Mouse (Mus musculus) stomach, embryonic 16.5 days (tissue): Measurements from ENCODE around the gene Insl6. TPM values are rescaled to one million over a fixed set of nuclear protein-coding genes. Genes with fewer than 3 reads are reported as not detected.

Source experiments
- ATAC-seq: fragments of 200-750 bp; cut with Nextera tagmentation; 2 replicates; pipeline ENCODE4 v1.8.0; 2017; ENCODE audit warnings: moderate number of reproducible peaks, moderate TSS enrichment; ENCODE audit not compliant: insufficient read depth, low FRiP score
- H3K27ac ChIP-seq: fragments of 300-500 bp; sonication (generic); 2 replicates; pipeline ENCODE4 v1.5.1; 2014; ENCODE audit warnings: low read length
- H3K27me3 ChIP-seq: fragments of 300-500 bp; sonication (generic); 2 replicates; pipeline ENCODE4 v1.6.1; 2014; ENCODE audit warnings: low read length, control low read depth, mixed read lengths; ENCODE audit not compliant: control insufficient read depth, insufficient read depth
- H3K36me3 ChIP-seq: fragments of 300-500 bp; sonication (generic); 2 replicates; pipeline ENCODE4 v1.6.1; 2014; ENCODE audit warnings: low read length; ENCODE audit not compliant: control insufficient read depth, insufficient read depth
- H3K4me1 ChIP-seq: fragments of 300-500 bp; sonication (generic); 2 replicates; pipeline ENCODE4 v1.6.1; 2014; ENCODE audit warnings: low read length, control low read depth, mixed read lengths; ENCODE audit not compliant: control insufficient read depth, insufficient read depth
- H3K4me2 ChIP-seq: fragments of 300-500 bp; sonication (generic); 2 replicates; pipeline ENCODE4 v1.6.1; 2014; ENCODE audit warnings: low read depth, low read length, mixed read lengths
- H3K4me3 ChIP-seq: fragments of 300-500 bp; sonication (generic); replicated peaks from 2 replicates; pipeline ENCODE4 v1.5.1; 2014; ENCODE audit warnings: mild to moderate bottlenecking, low read length
- H3K9ac ChIP-seq: fragments of 300-500 bp; sonication (generic); 2 replicates; pipeline ENCODE4 v1.6.1; 2014; ENCODE audit warnings: low read length
- H3K9me3 ChIP-seq: fragments of 300-500 bp; sonication (generic); replicated peaks from 2 replicates; pipeline ENCODE4 v1.6.1; 2016; ENCODE audit warnings: low read length, control low read depth; ENCODE audit not compliant: control insufficient read depth
- WGBS: fragments of 180-500 bp; shearing (Covaris S2); extraction: QIAGEN DNeasy Blood & Tissue Kit; methylation state at CpG from one replicate; pipeline ENCODE4 v1.1.7; 2014; 5-methylcytosine and 5-hydroxymethylcytosine counted together
- polyA plus RNA-seq: library from polyadenylated mRNA; unstranded; fragments of >200 nt; fragmentation: Nextera tagmentation; extraction: Ambion mirVana; gene quantifications from 2 replicates; pipeline ENCODE4 v1.2.1, GENCODE M21; 2015

Gene Insl6
- polyA plus RNA-seq, 1 experiment from 2014 or later: 8.8 TPM

- Histone ChIP-seq H3K4me3 (peak overlapping the region; percentile 78), H3K4me2 (peak overlapping the region; percentile 83), H3K27me3 (no peaks in the 10 kb centered on the region), H3K4me1 (peaks cover 15% of the 10 kb centered on the region), H3K9me3 (no peaks in the 10 kb centered on the region), H3K9ac (peak overlapping the region; percentile 83), H3K27ac (peak overlapping the region; percentile 16; the same call in 1 of the 2 replicates), H3K36me3 (no peaks in the 10 kb centered on the region)
- 3% methylated on average over 33 of the region's 33 CpGs for WGBS
- peak; percentile 99 for ATAC-seq
Observed at GRCm38 (mm10) chr19:29361468-29362130, 36.4 kb upstream of the Insl6 start.

- no peaks in the 10 kb centered on the region for H3K9me3 ChIP-seq
- H3K4me2 ChIP-seq: no peak overlapping the region
- no peaks in the 10 kb centered on the region for H3K27me3 ChIP-seq
- H3K9ac ChIP-seq: no peak overlapping the region
- H3K36me3 ChIP-seq: no peaks in the 10 kb centered on the region
- H3K27ac ChIP-seq: no peak overlapping the region
- no peak overlapping the region for H3K4me3 ChIP-seq
- H3K4me1 ChIP-seq: peaks cover 16% of the 10 kb centered on the region
- 61% methylated on average over 5 of the region's 5 CpGs for WGBS
- no peak for ATAC-seq
Observed at GRCm38 (mm10) chr19:29360251-29360650, 35.1 kb upstream of the Insl6 start.

- H3K4me1 ChIP-seq: peaks cover 8% of the 10 kb centered on the region
- ATAC-seq: no peak
Observed at GRCm38 (mm10) chr19:29356281-29356680, 31.1 kb upstream of the Insl6 start.

GRCm38 (mm10) chr19:29354895-29355877, 30.0 kb upstream of the Insl6 start:
- WGBS: 4% methylated on average over 20 of the region's 20 CpGs

More at GRCm38 (mm10) chr19:29356281-29356680, 31.1 kb upstream of the Insl6 start:
- Histone ChIP-seq H3K9ac (0 out of 2 replicates have a peak overlapping the region, but pooled peaks have one; percentile 14), H3K36me3 (no peaks in the 10 kb centered on the region), H3K27ac (no peak overlapping the region), H3K27me3 (no peaks in the 10 kb centered on the region), H3K9me3 (no peaks in the 10 kb centered on the region), H3K4me2 (no peak overlapping the region), H3K4me3 (no peak overlapping the region)
- WGBS: 81% methylated on average over 11 of the region's 11 CpGs

GRCm38 (mm10) chr19:29350991-29351390, 25.8 kb upstream of the Insl6 start:
- no peak for ATAC-seq
- Histone ChIP-seq H3K27me3 (no peaks in the 10 kb centered on the region), H3K9ac (no peak overlapping the region), H3K27ac (no peak overlapping the region), H3K9me3 (no peaks in the 10 kb centered on the region), H3K4me2 (no peak overlapping the region), H3K4me1 (0 out of 2 replicates have a peak, but pooled peaks cover 3% of the 10 kb centered on the region), H3K4me3 (no peak overlapping the region), H3K36me3 (no peaks in the 10 kb centered on the region)
- WGBS: 51% methylated on average over 5 of the region's 5 CpGs

More at GRCm38 (mm10) chr19:29354895-29355877, 30.0 kb upstream of the Insl6 start:
- Histone ChIP-seq H3K27ac (no peak overlapping the region; the same call in 1 of the 2 replicates), H3K4me1 (0 out of 2 replicates have a peak, but pooled peaks cover 3% of the 10 kb centered on the region), H3K4me3 (peak overlapping the region; percentile 43), H3K36me3 (no peaks in the 10 kb centered on the region), H3K27me3 (no peaks in the 10 kb centered on the region), H3K9ac (peak overlapping the region; percentile 38; the same call in 1 of the 2 replicates), H3K4me2 (peak overlapping the region; percentile 76), H3K9me3 (no peaks in the 10 kb centered on the region)
- ATAC-seq: peak; percentile 80; the same call in 1 of the 2 replicates

GRCm38 (mm10) chr19:29345636-29346035, 20.5 kb upstream of the Insl6 start:
- no peaks in the 10 kb centered on the region for H3K4me1 ChIP-seq
- H3K27ac ChIP-seq: no peak overlapping the region
- no peak overlapping the region for H3K4me3 ChIP-seq
- H3K27me3 ChIP-seq: no peaks in the 10 kb centered on the region
- WGBS: 78% methylated on average over 6 of the region's 6 CpGs
- H3K4me2 ChIP-seq: no peak overlapping the region
- no peak for ATAC-seq
- H3K9me3 ChIP-seq: no peaks in the 10 kb centered on the region
- no peaks in the 10 kb centered on the region for H3K36me3 ChIP-seq
- H3K9ac ChIP-seq: no peak overlapping the region

- Histone ChIP-seq H3K9ac (no peak overlapping the region), H3K4me2 (no peak overlapping the region), H3K9me3 (no peaks in the 10 kb centered on the region), H3K4me1 (no peaks in the 10 kb centered on the region), H3K36me3 (no peaks in the 10 kb centered on the region), H3K4me3 (no peak overlapping the region), H3K27me3 (no peaks in the 10 kb centered on the region), H3K27ac (no peak overlapping the region)
- no peak for ATAC-seq
Observed at GRCm38 (mm10) chr19:29344868-29345267, 19.7 kb upstream of the Insl6 start.

- H3K9me3 ChIP-seq: no peaks in the 10 kb centered on the region
- 73% methylated on average over 6 of the region's 6 CpGs for WGBS
- H3K4me3 ChIP-seq: no peak overlapping the region
- no peaks in the 10 kb centered on the region for H3K4me1 ChIP-seq
- no peak for ATAC-seq
- no peaks in the 10 kb centered on the region for H3K36me3 ChIP-seq
- H3K27ac ChIP-seq: no peak overlapping the region
- no peaks in the 10 kb centered on the region for H3K27me3 ChIP-seq
- H3K9ac ChIP-seq: no peak overlapping the region
- no peak overlapping the region for H3K4me2 ChIP-seq
Observed at GRCm38 (mm10) chr19:29342281-29342680, 17.1 kb upstream of the Insl6 start.

- Histone ChIP-seq H3K4me3 (no peak overlapping the region), H3K36me3 (no peaks in the 10 kb centered on the region), H3K27me3 (no peaks in the 10 kb centered on the region), H3K4me2 (no peak overlapping the region), H3K9ac (no peak overlapping the region), H3K9me3 (no peaks in the 10 kb centered on the region), H3K27ac (no peak overlapping the region), H3K4me1 (no peaks in the 10 kb centered on the region)
- 79% methylated on average over 4 of the region's 4 CpGs for WGBS
- ATAC-seq: no peak
Observed at GRCm38 (mm10) chr19:29341029-29341428, 15.9 kb upstream of the Insl6 start.
